Mouse (Mus musculus) stomach, embryonic 16.5 days (tissue): ENCODE data around the gene Gm47985. TPM values are rescaled to one million over a fixed set of nuclear protein-coding genes. Genes with fewer than 3 reads are reported as not detected.
"Not testable (repeated sequence)": the region's sequence is repeated elsewhere in the genome, so short reads cannot be mapped to it uniquely, and the experiment has no call there.

Source experiments
- ATAC-seq: fragments of 200-750 bp; cut with Nextera tagmentation; 2 replicates; pipeline ENCODE4 v1.8.0; 2017; ENCODE audit warnings: moderate number of reproducible peaks, moderate TSS enrichment; ENCODE audit not compliant: insufficient read depth, low FRiP score
- H3K27ac ChIP-seq: fragments of 300-500 bp; sonication (generic); 2 replicates; pipeline ENCODE4 v1.5.1; 2014; ENCODE audit warnings: low read length
- H3K27me3 ChIP-seq: fragments of 300-500 bp; sonication (generic); 2 replicates; pipeline ENCODE4 v1.6.1; 2014; ENCODE audit warnings: low read length, control low read depth, mixed read lengths; ENCODE audit not compliant: control insufficient read depth, insufficient read depth
- H3K36me3 ChIP-seq: fragments of 300-500 bp; sonication (generic); 2 replicates; pipeline ENCODE4 v1.6.1; 2014; ENCODE audit warnings: low read length; ENCODE audit not compliant: control insufficient read depth, insufficient read depth
- H3K4me1 ChIP-seq: fragments of 300-500 bp; sonication (generic); 2 replicates; pipeline ENCODE4 v1.6.1; 2014; ENCODE audit warnings: low read length, control low read depth, mixed read lengths; ENCODE audit not compliant: control insufficient read depth, insufficient read depth
- H3K4me2 ChIP-seq: fragments of 300-500 bp; sonication (generic); 2 replicates; pipeline ENCODE4 v1.6.1; 2014; ENCODE audit warnings: low read depth, low read length, mixed read lengths
- H3K4me3 ChIP-seq: fragments of 300-500 bp; sonication (generic); replicated peaks from 2 replicates; pipeline ENCODE4 v1.5.1; 2014; ENCODE audit warnings: mild to moderate bottlenecking, low read length
- H3K9ac ChIP-seq: fragments of 300-500 bp; sonication (generic); 2 replicates; pipeline ENCODE4 v1.6.1; 2014; ENCODE audit warnings: low read length
- H3K9me3 ChIP-seq: fragments of 300-500 bp; sonication (generic); replicated peaks from 2 replicates; pipeline ENCODE4 v1.6.1; 2016; ENCODE audit warnings: low read length, control low read depth; ENCODE audit not compliant: control insufficient read depth
- WGBS: fragments of 180-500 bp; shearing (Covaris S2); extraction: QIAGEN DNeasy Blood & Tissue Kit; methylation state at CpG from one replicate; pipeline ENCODE4 v1.1.7; 2014; 5-methylcytosine and 5-hydroxymethylcytosine counted together
- polyA plus RNA-seq: library from polyadenylated mRNA; unstranded; fragments of >200 nt; fragmentation: Nextera tagmentation; extraction: Ambion mirVana; gene quantifications from 2 replicates; pipeline ENCODE4 v1.2.1, GENCODE M21; 2015

Gm47985 gene
- polyA plus RNA-seq, 1 experiment from 2014 or later: 0.08 TPM

GRCm38 (mm10) chr1:151171572-151172461 lies 10.5 kb upstream of the Gm47985 start:
- no peaks in the 10 kb centered on the region for H3K9me3 ChIP-seq
- H3K4me3 ChIP-seq: no peak overlapping the region
- H3K4me2 ChIP-seq: no peak overlapping the region
- WGBS: 78% methylated on average over 2 of the region's 2 CpGs
- no peak overlapping the region for H3K27ac ChIP-seq
- no peaks in the 10 kb centered on the region for H3K36me3 ChIP-seq
- H3K27me3 ChIP-seq: no peaks in the 10 kb centered on the region
- H3K4me1 ChIP-seq: no peaks in the 10 kb centered on the region
- ATAC-seq: no peak
- H3K9ac ChIP-seq: no peak overlapping the region

GRCm38 (mm10) chr1:151177030-151177936 lies 5.1 kb upstream of the Gm47985 start:
- H3K9ac ChIP-seq: no peak overlapping the region
- H3K27me3 ChIP-seq: no peaks in the 10 kb centered on the region
- H3K36me3 ChIP-seq: no peaks in the 10 kb centered on the region
- H3K27ac ChIP-seq: no peak overlapping the region; the same call in 1 of the 2 replicates
- WGBS: 12% methylated on average over 10 of the region's 10 CpGs
- peak; percentile 82; the same call in 1 of the 2 replicates for ATAC-seq
- peaks cover 2% of the 10 kb centered on the region; the same call in 1 of the 2 replicates for H3K4me1 ChIP-seq
- peak overlapping the region; percentile 26 for H3K4me3 ChIP-seq
- peak overlapping the region; percentile 45 for H3K4me2 ChIP-seq
- H3K9me3 ChIP-seq: no peaks in the 10 kb centered on the region

DNA sequence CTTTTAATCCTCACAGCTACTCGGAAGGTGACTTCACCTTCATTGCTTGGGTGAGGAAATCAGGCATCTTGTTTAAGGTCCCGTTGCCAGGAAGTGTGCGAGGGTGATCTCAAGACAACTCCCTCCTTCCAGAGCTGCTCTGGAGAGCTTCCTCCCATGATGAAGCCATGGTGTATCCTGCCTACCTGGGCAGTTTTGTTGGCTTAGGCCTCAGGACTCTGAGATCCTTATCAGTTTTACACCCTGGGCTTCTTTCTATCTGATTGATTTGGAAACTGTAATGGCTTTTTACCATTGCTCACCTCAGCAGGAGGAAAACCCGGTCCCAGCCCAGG lies 4.4 kb upstream of the Gm47985 start:
- H3K27me3 ChIP-seq: no peaks in the 10 kb centered on the region
- H3K27ac ChIP-seq: peak overlapping the region; percentile 24; the same call in 1 of the 2 replicates
- no peak overlapping the region for H3K9ac ChIP-seq
- no peak; the same call in 1 of the 2 replicates for ATAC-seq
- H3K36me3 ChIP-seq: no peaks in the 10 kb centered on the region
- H3K4me1 ChIP-seq: peaks cover 2% of the 10 kb centered on the region; the same call in 1 of the 2 replicates
- peak overlapping the region; percentile 45 for H3K4me2 ChIP-seq
- peak overlapping the region; percentile 26 for H3K4me3 ChIP-seq
- 16% methylated on average over 4 of the region's 4 CpGs for WGBS
- no peaks in the 10 kb centered on the region for H3K9me3 ChIP-seq

GRCm38 (mm10) chr1:151178505-151179083 lies 3.7 kb upstream of the Gm47985 start:
- Histone ChIP-seq H3K9me3 (no peaks in the 10 kb centered on the region), H3K4me3 (no peak overlapping the region), H3K36me3 (no peaks in the 10 kb centered on the region), H3K4me2 (no peak overlapping the region), H3K4me1 (peaks cover 2% of the 10 kb centered on the region; the same call in 1 of the 2 replicates), H3K27me3 (no peaks in the 10 kb centered on the region), H3K27ac (no peak overlapping the region), H3K9ac (no peak overlapping the region)
- no peak for ATAC-seq
- 62% methylated on average over 2 of the region's 2 CpGs for WGBS

DNA sequence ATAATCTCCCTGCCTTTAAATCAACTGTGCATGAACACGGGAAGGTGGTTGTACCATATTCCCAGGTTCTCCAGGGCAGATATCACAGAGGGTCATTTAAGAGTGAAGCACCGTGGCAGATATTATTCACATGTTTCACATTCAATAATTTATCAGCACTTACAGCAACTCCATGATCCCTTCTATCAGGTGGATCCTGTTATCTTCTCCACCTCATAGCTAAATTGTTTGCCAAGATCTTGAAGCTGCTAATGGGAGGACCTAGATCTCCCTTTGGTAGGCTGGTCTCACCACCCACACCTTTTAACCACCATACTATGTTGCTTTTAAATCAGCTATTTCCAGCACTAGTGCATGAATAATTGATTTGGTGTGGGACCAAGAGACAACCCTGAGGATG lies 2.2 kb upstream of the Gm47985 start:
- H3K36me3 ChIP-seq: no peaks in the 10 kb centered on the region

GRCm38 (mm10) chr1:151186186-151186585 lies 3.8 kb downstream of the Gm47985 start:
- H3K4me2 ChIP-seq, H3K9ac ChIP-seq, H3K36me3 ChIP-seq, H3K9me3 ChIP-seq, H3K4me3 ChIP-seq, H3K4me1 ChIP-seq, H3K27me3 ChIP-seq, H3K27ac ChIP-seq: not testable (repeated sequence)
- WGBS: 73% methylated on average over 3 of the region's 3 CpGs
- ATAC-seq: 0 out of 2 replicates have a peak, but pooled peaks have one; percentile 3

More for the DNA sequence above, 2.2 kb upstream of the Gm47985 start:
- ATAC-seq: no peak
- H3K4me3 ChIP-seq: no peak overlapping the region
- no peaks in the 10 kb centered on the region for H3K9me3 ChIP-seq
- no peaks in the 10 kb centered on the region for H3K27me3 ChIP-seq
- no peak overlapping the region for H3K27ac ChIP-seq
- H3K9ac ChIP-seq: no peak overlapping the region
- no peak overlapping the region for H3K4me2 ChIP-seq
- WGBS: 81% methylated on average over 2 of the region's 2 CpGs
- H3K4me1 ChIP-seq: peaks cover 2% of the 10 kb centered on the region; the same call in 1 of the 2 replicates

GRCm38 (mm10) chr1:151186879-151187424 lies 4.6 kb downstream of the Gm47985 start:
- WGBS: 76% methylated on average over 4 of the region's 4 CpGs
- not testable (repeated sequence) for H3K27ac ChIP-seq, H3K4me2 ChIP-seq, H3K4me1 ChIP-seq, ATAC-seq, H3K27me3 ChIP-seq, H3K4me3 ChIP-seq, H3K36me3 ChIP-seq, H3K9ac ChIP-seq, H3K9me3 ChIP-seq

GRCm38 (mm10) chr1:151188469-151188868 lies 6.1 kb downstream of the Gm47985 start:
- Histone ChIP-seq H3K9ac (no peak overlapping the region), H3K9me3 (no peaks in the 10 kb centered on the region), H3K36me3 (no peaks in the 10 kb centered on the region), H3K4me2 (no peak overlapping the region), H3K4me1 (no peaks in the 10 kb centered on the region), H3K4me3 (no peak overlapping the region), H3K27ac (no peak overlapping the region), H3K27me3 (no peaks in the 10 kb centered on the region)
- no peak for ATAC-seq
- WGBS: 79% methylated on average over 4 of the region's 4 CpGs
